27 mouse cellular contexts compared by ENCODE assay signal in the genomic region with DNA sequence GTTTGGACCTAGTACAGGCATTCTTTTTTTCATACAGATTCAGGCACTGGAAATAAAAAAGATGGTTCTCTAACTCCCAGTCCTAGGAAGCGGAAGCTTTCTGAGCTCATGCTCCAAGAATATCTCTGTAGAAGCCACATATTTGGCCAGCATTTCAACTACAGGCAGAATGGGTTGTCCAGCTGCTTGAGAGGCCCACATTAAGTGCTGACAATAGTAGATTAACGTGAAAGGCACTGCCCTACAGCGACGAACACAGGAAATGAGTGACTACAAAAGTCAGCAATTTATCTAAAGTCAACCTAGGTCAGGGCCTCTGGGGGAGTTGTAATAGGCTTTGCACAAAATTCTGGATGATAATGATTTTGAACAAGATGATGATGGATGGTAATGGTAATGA.
DNase-seq lines count a peak whose midpoint lies in the region; ATAC-seq and TF ChIP-seq lines count a peak whose summit lies in the region.
"Had no signal": no experiment of that assay in that cellular context is flagged by ENCODE, and none has a peak within 500 bp of the region (broad histone marks: within the 10 kb centered on the region; RNA-seq: fewer than 3 reads in every experiment).

No protein-coding gene starts in this region.

- H3K36me3 ChIP-seq in heart, embryonic 12.5 days = no peaks in the 10 kb centered on the region
- H3K36me3 ChIP-seq in kidney, embryonic 14.5 days (ENCODE audit: control insufficient read depth, insufficient read depth, low read length) = no peaks in the 10 kb centered on the region
- no peaks in the 10 kb centered on the region for H3K36me3 ChIP-seq in heart, postnatal 0 days (replicated peaks; ENCODE audit: control insufficient read depth, insufficient read depth, low read length)
- H3K36me3 ChIP-seq: embryonic facial prominence, embryonic 15.5 days; forebrain, embryonic 15.5 days; heart, embryonic 13.5 days; hindbrain, embryonic 13.5 days; liver, embryonic 13.5 days; lung, embryonic 15.5 days; midbrain, embryonic 10.5 days; neural tube, embryonic 13.5 days had no signal

- H3K27me3 ChIP-seq in heart, embryonic 12.5 days (replicated peaks) = peaks cover 3% of the 10 kb centered on the region; the same call in 1 of the 2 replicates
- peaks cover 3% of the 10 kb centered on the region; the same call in 1 of the 2 replicates for H3K27me3 ChIP-seq in kidney, embryonic 14.5 days (ENCODE audit: control insufficient read depth, insufficient read depth, low read length)
- no peaks in the 10 kb centered on the region for H3K27me3 ChIP-seq in heart, postnatal 0 days (ENCODE audit: control insufficient read depth, insufficient read depth, low read length)
- H3K27me3 ChIP-seq: forebrain, embryonic 15.5 days; heart, embryonic 13.5 days; liver, embryonic 13.5 days had no signal

- no peak overlapping the region for H3K4me2 ChIP-seq in heart, embryonic 12.5 days
- no peak overlapping the region for H3K4me2 ChIP-seq in kidney, embryonic 14.5 days (replicated peaks; ENCODE audit: low read depth, low read length)
- no peak overlapping the region for H3K4me2 ChIP-seq in heart, postnatal 0 days (ENCODE audit: low read depth, low read length)
- H3K4me2 ChIP-seq: embryonic facial prominence, embryonic 15.5 days; forebrain, embryonic 15.5 days; heart, embryonic 13.5 days; hindbrain, embryonic 13.5 days; liver, embryonic 13.5 days; lung, embryonic 15.5 days; neural tube, embryonic 13.5 days had no signal

- DNase-seq in heart, adult 18-20 months = peak; percentile 29 to 70
- peak; percentile 1 to 17 for DNase-seq in kidney, adult 8-10 months
- peak; percentile 75 for DNase-seq in heart, postnatal 0 days (ENCODE audit: low spot score)
- DNase-seq in heart, postnatal 4 days = peak; percentile 20
- DNase-seq in testis, postnatal 10 days (ENCODE audit: low spot score) = no peak
- DNase-seq in retina, postnatal 1 day = no peak
- DNase-seq: adrenal gland, postnatal 25 days; cerebellum, adult 8-10 months; cerebellum, postnatal 36 days; gastrocnemius, postnatal 10 days; layer of hippocampus, postnatal 36 days; liver, embryonic 13.5 days; right cerebral cortex, adult 18-20 months; right cerebral cortex, postnatal 4 days; thymus, adult 2 months; thymus, postnatal 4 days had no signal

- no peak overlapping the region for H3K9ac ChIP-seq in heart, embryonic 12.5 days
- H3K9ac ChIP-seq in kidney, embryonic 14.5 days (ENCODE audit: low read depth, low read length) = no peak overlapping the region
- no peak overlapping the region for H3K9ac ChIP-seq in heart, postnatal 0 days (replicated peaks; ENCODE audit: low read depth, low read length)
- H3K9ac ChIP-seq: embryonic facial prominence, embryonic 15.5 days; forebrain, embryonic 15.5 days; heart, embryonic 13.5 days; hindbrain, embryonic 13.5 days; liver, embryonic 13.5 days; lung, embryonic 15.5 days; neural tube, embryonic 13.5 days had no signal

- no peak overlapping the region for H3K4me3 ChIP-seq in heart, embryonic 12.5 days
- no peak overlapping the region for H3K4me3 ChIP-seq in kidney, embryonic 14.5 days (ENCODE audit: low read length)
- no peak overlapping the region for H3K4me3 ChIP-seq in heart, postnatal 0 days (ENCODE audit: low read depth, low read length)
- H3K4me3 ChIP-seq: embryonic facial prominence, embryonic 15.5 days; forebrain, embryonic 15.5 days; heart, embryonic 13.5 days; hindbrain, embryonic 13.5 days; liver, embryonic 13.5 days; lung, embryonic 15.5 days; midbrain, embryonic 10.5 days; myocyte; neural tube, embryonic 13.5 days had no signal

- ATAC-seq in heart, embryonic 12.5 days (ENCODE audit: insufficient number of reproducible peaks, low FRiP score) = no peak
- ATAC-seq in kidney, embryonic 14.5 days (ENCODE audit: low FRiP score, low TSS enrichment) = no peak
- peak; percentile 79 for ATAC-seq in heart, postnatal 0 days (ENCODE audit: insufficient read depth, low read depth)
- ATAC-seq: forebrain, embryonic 15.5 days; midbrain, embryonic 16.5 days had no signal

- TF ChIP-seq EP300 in heart, postnatal 0 days (IDR thresholded peaks at IDR 0.05; ENCODE audit: low read depth) = no peak

- no peak for TF ChIP-seq CTCF in heart, postnatal 0 days (IDR thresholded peaks at IDR 0.05; ENCODE audit: low read depth)

- no peak overlapping the region for H3K27ac ChIP-seq in heart, embryonic 12.5 days (ENCODE audit: poor library complexity, severe bottlenecking)
- H3K27ac ChIP-seq in kidney, embryonic 14.5 days (ENCODE audit: low read depth, low read length) = no peak overlapping the region
- no peak overlapping the region for H3K27ac ChIP-seq in heart, postnatal 0 days (ENCODE audit: low read depth)
- H3K27ac ChIP-seq: embryonic facial prominence, embryonic 15.5 days; forebrain, embryonic 15.5 days; heart, embryonic 13.5 days; hindbrain, embryonic 13.5 days; liver, embryonic 13.5 days; lung, embryonic 15.5 days; midbrain, embryonic 10.5 days; neural tube, embryonic 13.5 days had no signal

- H3K9me3 ChIP-seq in heart, embryonic 12.5 days (replicated peaks) = no peaks in the 10 kb centered on the region
- no peaks in the 10 kb centered on the region for H3K9me3 ChIP-seq in kidney, embryonic 14.5 days (ENCODE audit: control insufficient read depth, low read length)
- no peaks in the 10 kb centered on the region for H3K9me3 ChIP-seq in heart, postnatal 0 days (replicated peaks; ENCODE audit: control insufficient read depth, low read length)
- H3K9me3 ChIP-seq: embryonic facial prominence, embryonic 15.5 days; forebrain, embryonic 15.5 days; heart, embryonic 13.5 days; hindbrain, embryonic 13.5 days; liver, embryonic 13.5 days; lung, embryonic 15.5 days; midbrain, embryonic 10.5 days; neural tube, embryonic 13.5 days had no signal

- H3K4me1 ChIP-seq in heart, embryonic 12.5 days (replicated peaks) = no peaks in the 10 kb centered on the region
- H3K4me1 ChIP-seq in kidney, embryonic 14.5 days (ENCODE audit: control insufficient read depth, insufficient read depth, low read length) = no peaks in the 10 kb centered on the region
- 0 out of 2 replicates have a peak, but pooled peaks cover 7% of the 10 kb centered on the region for H3K4me1 ChIP-seq in heart, postnatal 0 days (ENCODE audit: control insufficient read depth, insufficient read depth)
- H3K4me1 ChIP-seq: embryonic facial prominence, embryonic 15.5 days; forebrain, embryonic 15.5 days; heart, embryonic 13.5 days; hindbrain, embryonic 13.5 days; liver, embryonic 13.5 days; lung, embryonic 15.5 days; midbrain, embryonic 10.5 days; neural tube, embryonic 13.5 days had no signal

- WGBS in heart, embryonic 12.5 days = 45% methylated on average over 4 of the region's 4 CpGs
- 59% methylated on average over 4 of the region's 4 CpGs for WGBS in kidney, embryonic 14.5 days
- WGBS in heart, postnatal 0 days = 20% methylated on average over 4 of the region's 4 CpGs

Comparison
In these comparisons a context has a peak if more than half of its experiments do, and no peak if none do; other contexts are left out.
1. DNase-seq: peak in heart, adult 18-20 months (2 of 2), kidney, adult 8-10 months (2 of 2), heart, postnatal 0 days (single experiment) and heart, postnatal 4 days (single experiment); none in testis, postnatal 10 days (single experiment) and retina, postnatal 1 day (single experiment).